14 mouse cellular contexts compared by ENCODE assay signal in the genomic region with DNA sequence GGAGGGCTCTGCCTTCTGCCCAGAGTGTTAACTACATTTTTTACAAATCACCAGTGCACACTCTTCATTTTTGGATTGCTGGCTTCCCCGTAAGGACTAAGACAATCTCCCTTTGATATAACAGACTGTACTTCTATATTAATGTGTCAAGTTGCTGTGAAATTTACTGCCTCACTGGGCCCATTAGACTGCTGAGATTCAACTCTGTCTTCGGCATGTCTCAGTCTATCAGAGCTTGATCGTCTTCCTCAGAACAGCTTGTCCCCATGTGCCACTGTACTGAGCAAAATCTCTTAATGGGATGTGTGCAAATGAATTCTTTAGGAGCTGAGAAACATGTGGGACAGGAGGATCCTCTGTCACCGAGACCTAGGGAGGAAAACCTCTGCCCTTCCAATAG.
"Had no signal": no experiment of that assay in that cellular context is flagged by ENCODE, and none has a peak within 500 bp of the region (broad histone marks: within the 10 kb centered on the region; RNA-seq: fewer than 3 reads in every experiment).

No protein-coding gene starts in this region.

- H3K9me3 ChIP-seq: neural tube, embryonic 12.5 days; stomach, embryonic 15.5 days had no signal

- H3K4me3 ChIP-seq: neural tube, embryonic 12.5 days; stomach, embryonic 15.5 days had no signal

- H3K27me3 ChIP-seq: neural tube, embryonic 12.5 days; stomach, embryonic 15.5 days had no signal

- H3K4me2 ChIP-seq: neural tube, embryonic 12.5 days; stomach, embryonic 15.5 days had no signal

- H3K36me3 ChIP-seq: neural tube, embryonic 12.5 days; stomach, embryonic 15.5 days had no signal

- H3K27ac ChIP-seq: neural tube, embryonic 12.5 days; stomach, embryonic 15.5 days; stomach, postnatal 0 days had no signal

- H3K9ac ChIP-seq: neural tube, embryonic 12.5 days; stomach, embryonic 15.5 days had no signal

- DNase-seq: right cerebral cortex, adult 18-20 months; right cerebral cortex, postnatal 14 days; right cerebral cortex, postnatal 25 days; right cerebral cortex, postnatal 4 days; spleen, adult 18-20 months; thymus, adult 18-20 months; thymus, adult 2 months; thymus, postnatal 14 days; thymus, postnatal 25 days; thymus, postnatal 36 days; thymus, postnatal 4 days had no signal

- H3K4me1 ChIP-seq: neural tube, embryonic 12.5 days; stomach, embryonic 15.5 days had no signal
